In genomic region chr17:8396371-8396770, GRCm38 (mm10) we compare ENCODE assay signal across 36 mouse cellular contexts. TPM values are rescaled to one million over a fixed set of nuclear protein-coding genes. Genes with fewer than 3 reads are reported as not detected.
DNase-seq lines count a peak whose midpoint lies in the region; ATAC-seq lines count a peak whose summit lies in the region.
"Had no signal": no experiment of that assay in that cellular context is flagged by ENCODE, and none has a peak within 500 bp of the region (broad histone marks: within the 10 kb centered on the region; RNA-seq: fewer than 3 reads in every experiment).

No protein-coding gene starts in this region.

- H3K4me2 ChIP-seq in neural tube, embryonic 15.5 days: no peak overlapping the region
- H3K4me2 ChIP-seq in limb, embryonic 11.5 days (ENCODE audit: low read depth, severe bottlenecking): 0 out of 2 replicates have a peak overlapping the region, but pooled peaks have one; percentile 5
- H3K4me2 ChIP-seq in neural tube, embryonic 11.5 days (ENCODE audit: low read depth): no peak overlapping the region
- H3K4me2 ChIP-seq: embryonic facial prominence, embryonic 12.5 days; heart, embryonic 13.5 days; lung, embryonic 14.5 days had no signal

- H3K9me3 ChIP-seq in neural tube, embryonic 15.5 days (replicated peaks): no peaks in the 10 kb centered on the region
- H3K9me3 ChIP-seq in embryonic facial prominence, embryonic 10.5 days: no peaks in the 10 kb centered on the region
- H3K9me3 ChIP-seq in limb, embryonic 11.5 days (ENCODE audit: control insufficient read depth, low read length): no peaks in the 10 kb centered on the region
- no peaks in the 10 kb centered on the region for H3K9me3 ChIP-seq in neural tube, embryonic 11.5 days (ENCODE audit: control insufficient read depth, low read length)
- H3K9me3 ChIP-seq: embryonic facial prominence, embryonic 12.5 days; heart, embryonic 13.5 days; midbrain, embryonic 10.5 days had no signal

- no peak overlapping the region for H3K9ac ChIP-seq in neural tube, embryonic 15.5 days (replicated peaks)
- no peak overlapping the region for H3K9ac ChIP-seq in limb, embryonic 11.5 days (ENCODE audit: low read length)
- no peak overlapping the region for H3K9ac ChIP-seq in neural tube, embryonic 11.5 days (ENCODE audit: low read length)
- H3K9ac ChIP-seq: embryonic facial prominence, embryonic 12.5 days; heart, embryonic 13.5 days; liver, embryonic 14.5 days; lung, embryonic 14.5 days had no signal

- no peak overlapping the region for H3K27ac ChIP-seq in neural tube, embryonic 15.5 days (replicated peaks)
- no peak overlapping the region for H3K27ac ChIP-seq in embryonic facial prominence, embryonic 10.5 days (replicated peaks)
- H3K27ac ChIP-seq in limb, embryonic 11.5 days (replicated peaks; ENCODE audit: low read depth, low read length): peak overlapping the region; percentile 51; the same call in 1 of the 2 replicates
- no peak overlapping the region for H3K27ac ChIP-seq in neural tube, embryonic 11.5 days (ENCODE audit: low read depth, low read length)
- H3K27ac ChIP-seq: embryonic facial prominence, embryonic 12.5 days; heart, embryonic 13.5 days; kidney, postnatal 0 days; liver, embryonic 14.5 days; midbrain, embryonic 10.5 days had no signal

- DNase-seq in neural tube, embryonic 10.5 days (ENCODE audit: extremely low spot score, low spot score): peak; percentile 54
- peak; percentile 53 for DNase-seq in embryonic facial prominence, embryonic 10.5 days (ENCODE audit: low spot score)
- peak; percentile 80 for DNase-seq in limb, embryonic 11.5 days (ENCODE audit: low spot score)
- peak; percentile 35 for DNase-seq in neural tube, embryonic 11.5 days (ENCODE audit: low spot score)
- no peak for DNase-seq in left cerebral cortex, postnatal 36 days (ENCODE audit: low spot score in 2 of 2)
- DNase-seq: adrenal gland, adult 8-10 months; cerebellum, adult 8-10 months; cerebellum, postnatal 36 days; gastrocnemius, postnatal 10 days; heart, postnatal 10 days; kidney, adult 8-10 months; layer of hippocampus, postnatal 36 days; liver; lung, embryonic 14.5 days; lung, postnatal 14 days; right cerebral cortex, adult 18-20 months; spleen, adult 18-20 months; thymus, postnatal 4 days had no signal

- H3K4me3 ChIP-seq in neural tube, embryonic 15.5 days (replicated peaks): no peak overlapping the region
- no peak overlapping the region for H3K4me3 ChIP-seq in embryonic facial prominence, embryonic 10.5 days
- no peak overlapping the region for H3K4me3 ChIP-seq in limb, embryonic 11.5 days (ENCODE audit: low read depth, low read length)
- H3K4me3 ChIP-seq in neural tube, embryonic 11.5 days (ENCODE audit: low read depth, low read length): no peak overlapping the region
- H3K4me3 ChIP-seq: embryonic facial prominence, embryonic 12.5 days; heart, embryonic 13.5 days; midbrain, embryonic 10.5 days; myocyte had no signal

- H3K4me1 ChIP-seq in neural tube, embryonic 15.5 days: no peaks in the 10 kb centered on the region
- H3K4me1 ChIP-seq in embryonic facial prominence, embryonic 10.5 days: peaks cover 20% of the 10 kb centered on the region; the same call in 1 of the 2 replicates
- H3K4me1 ChIP-seq in limb, embryonic 11.5 days (ENCODE audit: control insufficient read depth, insufficient read depth, low read length): peaks cover 23% of the 10 kb centered on the region
- H3K4me1 ChIP-seq in neural tube, embryonic 11.5 days (ENCODE audit: control insufficient read depth, insufficient read depth, low read length): no peaks in the 10 kb centered on the region
- H3K4me1 ChIP-seq: heart, embryonic 13.5 days had no signal

- ATAC-seq in neural tube, embryonic 15.5 days (ENCODE audit: low FRiP score): no peak
- peak; percentile 78 for ATAC-seq in limb, embryonic 11.5 days (ENCODE audit: insufficient number of reproducible peaks, low FRiP score, low TSS enrichment, low read depth)
- no peak for ATAC-seq in neural tube, embryonic 11.5 days (ENCODE audit: insufficient read depth, low FRiP score, low TSS enrichment)
- ATAC-seq in activated CD4-positive, CD25-positive, alpha-beta regulatory T cell, adult 4 months: no peak
- ATAC-seq: forebrain, embryonic 14.5 days; intestine, embryonic 16.5 days; midbrain, embryonic 16.5 days had no signal

- H3K36me3 ChIP-seq in neural tube, embryonic 15.5 days: no peaks in the 10 kb centered on the region
- no peaks in the 10 kb centered on the region for H3K36me3 ChIP-seq in embryonic facial prominence, embryonic 10.5 days (replicated peaks)
- H3K36me3 ChIP-seq in limb, embryonic 11.5 days (ENCODE audit: control insufficient read depth, insufficient read depth, low read length): no peaks in the 10 kb centered on the region
- H3K36me3 ChIP-seq in neural tube, embryonic 11.5 days (ENCODE audit: control insufficient read depth, insufficient read depth, low read length): no peaks in the 10 kb centered on the region
- H3K36me3 ChIP-seq: embryonic facial prominence, embryonic 12.5 days; heart, embryonic 13.5 days; midbrain, embryonic 10.5 days had no signal

- 64% methylated on average over 4 of the region's 4 CpGs for WGBS in neural tube, embryonic 15.5 days
- 53% methylated on average over 4 of the region's 4 CpGs for WGBS in embryonic facial prominence, embryonic 10.5 days
- 13% methylated on average over 4 of the region's 4 CpGs for whole genome bisulfite sequencing in limb, embryonic 11.5 days
- 41% methylated on average over 4 of the region's 4 CpGs for WGBS in neural tube, embryonic 11.5 days

- peaks cover 6% of the 10 kb centered on the region for H3K27me3 ChIP-seq in neural tube, embryonic 15.5 days (replicated peaks)
- H3K27me3 ChIP-seq in embryonic facial prominence, embryonic 10.5 days (replicated peaks; ENCODE audit: low read depth, poor library complexity, severe bottlenecking): peaks cover 10% of the 10 kb centered on the region
- H3K27me3 ChIP-seq in limb, embryonic 11.5 days (ENCODE audit: control insufficient read depth, insufficient read depth, low read length): no peaks in the 10 kb centered on the region
- peaks cover 2% of the 10 kb centered on the region; the same call in 1 of the 2 replicates for H3K27me3 ChIP-seq in neural tube, embryonic 11.5 days (ENCODE audit: control insufficient read depth, insufficient read depth, low read length)
- H3K27me3 ChIP-seq: CH12.LX had no signal

- intact Hi-C loops in left cerebral cortex, postnatal 36 days (cut with DNase I): no loop called here

RNA-seq across cellular contexts. Expression of gene T, which starts 37.9 kb away (rescaled TPM):
- polyA plus RNA-seq in neural tube, embryonic 15.5 days (2015; fragmentation: Nextera tagmentation; extraction: Ambion mirVana): 0.31 and 0.35 TPM in 2 replicates
- 0.39 and 0.59 TPM in 2 replicates for polyA plus RNA-seq in embryonic facial prominence, embryonic 10.5 days (2016; fragmentation: Nextera tagmentation; extraction: Ambion mirVana)
- polyA plus RNA-seq in limb, embryonic 11.5 days (2014; fragmentation: Nextera tagmentation; extraction: Ambion mirVana): 1.1 and 1.5 TPM in 2 replicates
- polyA plus RNA-seq in neural tube, embryonic 11.5 days (2014; fragmentation: Nextera tagmentation; extraction: Ambion mirVana): 1.6 and 2.1 TPM in 2 replicates
- polyA plus RNA-seq in activated CD4-positive, CD25-positive, alpha-beta regulatory T cell, adult 4 months (2017; shearing (Covaris generic)): not detected
- not detected for total RNA-seq in left cerebral cortex, postnatal 36 days (2021)
- total RNA-seq: adrenal gland, adult 8-10 months; adrenal gland, postnatal 4 days; gastrocnemius, postnatal 10 days; heart, adult 8-10 months; heart, postnatal 10 days; hematopoietic stem cell, adult 5-6 weeks; layer of hippocampus, postnatal 36 days had no signal
- polyA plus RNA-seq: C2C12; gonadal fat pad, adult 2 months; large intestine, adult 2 months had no signal

RNA-seq across cellular contexts. Expression of gene T2, which starts 40.6 kb away (rescaled TPM):
- polyA plus RNA-seq in neural tube, embryonic 15.5 days (2015; fragmentation: Nextera tagmentation; extraction: Ambion mirVana): 0.65 and 0.79 TPM in 2 replicates
- polyA plus RNA-seq in embryonic facial prominence, embryonic 10.5 days (2016; fragmentation: Nextera tagmentation; extraction: Ambion mirVana): 0.35 and 0.87 TPM in 2 replicates
- polyA plus RNA-seq in limb, embryonic 11.5 days (2014; fragmentation: Nextera tagmentation; extraction: Ambion mirVana): 1.2 and 2.1 TPM in 2 replicates
- polyA plus RNA-seq in neural tube, embryonic 11.5 days (2014; fragmentation: Nextera tagmentation; extraction: Ambion mirVana): 0.42 and 0.53 TPM in 2 replicates
- polyA plus RNA-seq in activated CD4-positive, CD25-positive, alpha-beta regulatory T cell, adult 4 months (2017; shearing (Covaris generic)): under 1 TPM in 1 of 2 experiments, not detected in 1; 0.63 TPM
- total RNA-seq in left cerebral cortex, postnatal 36 days (2021): under 1 TPM; 0.32 to 0.68 TPM
- total RNA-seq: adrenal gland, adult 8-10 months; CH12.LX; gastrocnemius, postnatal 10 days; hematopoietic stem cell, adult 5-6 weeks had no signal

RNA-seq across cellular contexts. Expression of gene Prr18, which starts 59.1 kb away (rescaled TPM):
- polyA plus RNA-seq in neural tube, embryonic 15.5 days (2015; fragmentation: Nextera tagmentation; extraction: Ambion mirVana): 13.8 and 18.4 TPM in 2 replicates
- 0.32 and 0.33 TPM in 2 replicates for polyA plus RNA-seq in embryonic facial prominence, embryonic 10.5 days (2016; fragmentation: Nextera tagmentation; extraction: Ambion mirVana)
- polyA plus RNA-seq in limb, embryonic 11.5 days (2014; fragmentation: Nextera tagmentation; extraction: Ambion mirVana): 0.20 and 0.45 TPM in 2 replicates
- polyA plus RNA-seq in neural tube, embryonic 11.5 days (2014; fragmentation: Nextera tagmentation; extraction: Ambion mirVana): 0.89 and 1.4 TPM in 2 replicates
- under 1 TPM in 1 of 2 experiments, not detected in 1; 0.13 TPM for polyA plus RNA-seq in activated CD4-positive, CD25-positive, alpha-beta regulatory T cell, adult 4 months (2017; shearing (Covaris generic))
- total RNA-seq in left cerebral cortex, postnatal 36 days (2021): 10 to 100 TPM; 14.4 to 23.3 TPM
- total RNA-seq: hematopoietic stem cell, adult 5-6 weeks had no signal

Comparison
In these comparisons a context has a peak if more than half of its experiments do, and no peak if none do; other contexts are left out.
1. DNase-seq: peak in neural tube, embryonic 10.5 days (single experiment), embryonic facial prominence, embryonic 10.5 days (single experiment), limb, embryonic 11.5 days (single experiment) and neural tube, embryonic 11.5 days (single experiment); none in left cerebral cortex, postnatal 36 days (0 of 2).